Mouse (Mus musculus) brain, embryonic 18.5 days (tissue): Measurements from ENCODE around the gene Nkx1-1.

ENCODE experiments used
- DNase-seq: peaks from one replicate; pipeline ENCODE4 v3.0.0-alpha.2; 2012; ENCODE audit warnings: low read depth, low spot score

Gene Nkx1-1

GRCm38 (mm10) chr5:33433201-33434138, at the start of gene Nkx1-1:
Gene Nkx1-1 (minus strand): TSS chr5:33433976.
- no peak for DNase-seq

GRCm38 (mm10) chr5:33481318-33481685, 47.5 kb upstream of the Nkx1-1 start:
- DNase-seq: no peak

- no peak for DNase-seq
These were observed 47.0 kb upstream of the Nkx1-1 start for GRCm38 (mm10) chr5:33480582-33481317.

DNA sequence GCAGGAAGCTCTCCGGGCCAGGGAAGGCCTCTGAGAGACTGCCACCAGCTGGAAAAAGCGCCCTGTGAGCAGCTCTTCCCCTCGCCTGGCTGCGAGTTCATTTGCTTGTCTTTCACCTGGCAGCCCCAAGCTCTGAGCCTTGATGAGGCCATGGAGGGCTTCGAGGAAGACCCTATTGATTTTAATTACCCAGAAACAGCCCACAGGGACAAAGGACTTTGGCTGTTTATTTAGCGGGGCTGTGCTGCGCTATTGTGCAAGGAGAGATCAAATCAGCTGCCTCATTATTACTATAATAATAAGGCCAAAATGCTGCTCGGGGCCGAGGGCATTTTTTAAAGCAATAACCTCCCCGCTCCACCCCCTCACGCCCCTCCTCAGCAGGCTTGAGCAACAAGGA, 31.7 kb upstream of the Nkx1-1 start:
- no peak for DNase-seq

- DNase-seq: no peak
These were observed 30.6 kb upstream of the Nkx1-1 start for GRCm38 (mm10) chr5:33464390-33464789.

GRCm38 (mm10) chr5:33459111-33459510, 25.3 kb upstream of the Nkx1-1 start:
- no peak for DNase-seq

- DNase-seq: no peak
These were observed 24.4 kb upstream of the Nkx1-1 start for GRCm38 (mm10) chr5:33458132-33458622.

GRCm38 (mm10) chr5:33455737-33456136, 22.0 kb upstream of the Nkx1-1 start:
- DNase-seq: no peak

DNA sequence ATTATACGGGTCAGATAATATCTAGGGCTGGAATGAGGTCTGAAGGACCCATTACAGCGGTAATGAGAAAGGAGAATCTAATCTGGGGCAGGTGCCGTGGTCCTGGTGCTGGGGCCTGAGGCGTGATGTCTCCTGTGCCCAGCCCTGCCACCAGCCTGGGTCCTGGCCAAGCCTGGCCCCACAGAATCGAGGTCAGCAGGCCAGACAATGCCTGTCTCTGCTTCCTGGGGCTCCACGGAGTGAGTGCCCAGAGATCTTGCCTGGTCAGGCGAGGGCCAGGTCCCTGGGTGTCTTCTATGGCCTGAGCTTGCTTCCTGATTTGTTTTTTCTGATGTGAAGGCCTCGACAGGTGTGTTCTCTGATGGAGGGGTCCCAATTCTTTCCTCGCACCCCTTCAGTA, 10.0 kb upstream of the Nkx1-1 start:
- DNase-seq: no peak

GRCm38 (mm10) chr5:33442927-33443710, 9.3 kb upstream of the Nkx1-1 start:
- DNase-seq: no peak

GRCm38 (mm10) chr5:33438214-33438613, 4.4 kb upstream of the Nkx1-1 start:
- no peak for DNase-seq

DNA sequence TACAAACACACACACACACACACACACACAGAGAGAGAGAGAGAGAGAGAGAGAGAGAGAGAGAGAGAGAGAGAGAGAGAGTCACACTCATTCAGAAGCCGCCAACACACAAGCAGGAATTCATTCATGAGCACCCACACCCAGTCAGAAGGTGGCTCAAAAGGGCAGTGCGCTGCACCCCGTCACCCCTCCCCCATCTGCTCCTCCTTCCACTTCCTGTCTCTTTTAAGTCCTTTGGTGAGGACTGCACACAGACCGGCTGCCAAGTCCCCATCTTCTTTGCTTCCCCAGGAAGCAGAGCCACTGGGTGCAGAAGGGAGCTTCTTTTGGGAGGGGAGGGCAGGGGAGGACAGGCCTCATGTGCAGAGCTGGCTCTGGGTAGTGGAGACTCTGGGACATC, 2.2 kb upstream of the Nkx1-1 start:
- no peak for DNase-seq

- no peak for DNase-seq
These were observed 1.4 kb upstream of the Nkx1-1 start for GRCm38 (mm10) chr5:33435151-33435550.

GRCm38 (mm10) chr5:33434141-33434780, 485 bp upstream of the Nkx1-1 start:
- DNase-seq: no peak

DNA sequence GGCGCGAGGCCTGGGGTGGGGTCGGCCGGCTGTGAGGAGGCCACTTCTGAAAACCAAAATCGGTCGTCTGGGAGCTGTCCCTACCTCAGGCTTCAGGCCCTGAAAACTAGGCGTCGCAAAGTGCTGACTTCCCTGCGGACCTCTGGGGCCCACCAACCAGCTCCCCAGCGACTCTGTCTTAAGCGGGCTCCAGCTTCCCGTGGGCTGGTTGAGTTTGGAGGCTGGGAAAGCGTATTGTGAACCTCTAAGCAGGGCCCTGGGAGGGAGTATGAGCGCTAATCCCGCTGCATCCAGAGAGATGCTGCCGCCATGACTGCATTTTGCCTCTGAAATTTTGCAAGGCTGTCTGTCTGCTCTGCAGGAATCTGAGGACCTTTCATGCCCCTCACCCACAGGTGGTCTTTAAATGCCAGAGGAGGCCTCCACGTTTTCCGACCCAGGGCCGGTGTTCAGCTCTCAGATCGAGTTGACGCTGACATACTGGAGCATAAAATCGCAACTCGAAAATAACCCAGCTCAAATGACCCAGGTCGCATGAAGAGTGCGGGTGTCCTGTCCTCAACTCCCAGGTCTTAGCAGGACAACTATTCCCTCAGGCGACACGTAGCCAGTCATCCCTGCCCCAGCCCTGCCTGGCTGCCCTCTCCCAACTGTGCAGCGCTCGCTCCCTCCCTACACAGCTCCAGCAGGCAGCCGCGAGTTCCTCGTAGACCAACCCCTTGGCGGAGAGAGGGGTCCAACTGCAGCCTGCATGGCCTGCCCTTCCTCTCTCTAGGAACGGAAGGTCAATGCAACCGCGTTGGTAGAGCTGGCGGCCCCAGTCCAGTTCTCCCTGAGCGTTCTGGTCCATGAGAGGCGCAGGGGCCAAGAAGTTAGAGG, 1.5 kb downstream of the Nkx1-1 start:
- DNase-seq: no peak

GRCm38 (mm10) chr5:33431173-33432005, 2.4 kb downstream of the Nkx1-1 start:
- no peak for DNase-seq

GRCm38 (mm10) chr5:33430511-33431172, 3.1 kb downstream of the Nkx1-1 start:
- no peak for DNase-seq

DNA sequence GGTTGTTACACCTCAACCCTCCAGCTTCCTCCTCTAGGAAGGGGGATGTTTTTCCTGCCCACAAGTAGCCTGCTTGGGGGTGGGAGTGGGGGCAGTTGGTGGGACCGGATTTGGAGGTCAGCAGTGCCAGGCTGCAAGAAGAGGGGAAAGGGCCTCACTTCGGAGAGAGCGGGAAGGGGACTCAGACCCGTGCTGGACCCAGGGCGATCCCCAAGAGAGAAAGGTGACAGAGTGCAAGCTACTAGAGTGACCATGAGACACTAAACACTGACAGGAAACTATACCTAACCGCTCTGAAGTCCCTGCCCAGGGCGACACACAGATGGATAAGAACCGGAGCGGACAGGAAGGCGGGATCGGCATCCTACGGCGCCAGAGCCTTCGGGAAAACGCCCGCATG, 3.7 kb downstream of the Nkx1-1 start:
- DNase-seq: no peak

DNA sequence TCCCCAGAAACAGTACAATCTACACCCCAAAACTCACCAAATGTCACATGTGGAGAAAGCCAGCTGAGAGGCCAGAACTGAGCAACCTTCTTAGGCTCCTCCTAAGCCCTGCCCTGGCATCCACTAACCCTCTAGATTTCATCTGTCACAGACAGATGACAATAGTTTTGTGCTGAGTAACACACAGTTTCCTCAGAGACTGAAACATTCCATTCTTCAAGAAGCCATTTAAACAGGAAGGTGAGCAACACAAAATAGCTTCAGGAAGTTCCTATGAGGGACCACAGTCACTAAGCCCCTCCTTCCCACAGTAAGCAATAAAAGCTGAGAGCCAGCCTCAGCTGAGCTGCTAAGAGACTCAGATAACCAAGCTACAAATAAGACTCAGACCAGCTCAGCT, 6.3 kb downstream of the Nkx1-1 start:
- no peak for DNase-seq
